Mouse (Mus musculus) spleen, adult 2 months (tissue): ENCODE results near the gene Foxf2.

Experiments
- CTCF ChIP-seq: fragments of 200-500 bp; IDR thresholded peaks from 2 replicates; pipeline ENCODE4 v1.5.1; 2011; ENCODE audit warnings: mild to moderate bottlenecking, inconsistent platforms; ENCODE audit not compliant: insufficient read depth, insufficient read length, insufficient replicate concordance; ENCODE audit errors: extremely low read depth
- POLR2A ChIP-seq: fragments of 200-500 bp; IDR thresholded peaks from 2 replicates; pipeline ENCODE4 v1.6.1; 2011; ENCODE audit warnings: low read depth, low read length, inconsistent platforms

DNA sequence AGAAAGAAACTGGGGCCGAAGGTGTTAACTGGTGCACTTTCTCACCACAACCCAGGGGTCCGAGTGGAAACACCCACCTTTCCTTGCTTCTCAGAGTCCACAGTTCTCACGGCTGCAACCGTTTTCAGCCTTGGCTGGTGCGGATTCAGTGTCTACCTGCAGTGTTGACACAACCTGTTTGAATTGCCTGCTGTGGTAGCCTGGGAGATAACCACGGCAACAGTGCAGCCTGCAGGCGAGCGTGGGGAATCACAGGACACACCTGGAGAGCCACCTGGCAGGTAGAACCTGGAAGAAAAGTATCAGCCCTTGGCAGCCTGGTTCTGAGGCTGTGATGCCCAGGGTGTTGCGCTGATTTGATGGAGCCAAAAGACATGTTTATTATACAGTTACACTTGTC, 45.8 kb upstream of the Foxf2 start:
- TF ChIP-seq CTCF (no peak), POLR2A (no peak)
